Mouse (Mus musculus) C2C12 (cell line): Measurements from ENCODE around the gene Dnah5. TPM values are rescaled to one million over a fixed set of nuclear protein-coding genes. Genes with fewer than 3 reads are reported as not detected.

Experiments
- H3K27me3 ChIP-seq: one replicate; pipeline ENCODE4 v1.6.1; 2011; ENCODE audit not compliant: control insufficient read depth, insufficient read depth, insufficient read length
- H3K36me3 ChIP-seq: one replicate; pipeline ENCODE4 v1.6.1; 2011; ENCODE audit not compliant: control insufficient read depth, insufficient read depth
- H3K4me3 ChIP-seq: one replicate; pipeline ENCODE4 v1.5.1; 2011; ENCODE audit warnings: mild to moderate bottlenecking, control low read depth; ENCODE audit not compliant: poor library complexity, insufficient read depth, severe bottlenecking
- H3K79me2 ChIP-seq: one replicate; pipeline ENCODE4 v1.6.1; 2011; ENCODE audit not compliant: control insufficient read depth, insufficient read depth
- H3K79me3 ChIP-seq: one replicate; pipeline ENCODE4 v1.6.1; 2011; ENCODE audit warnings: low read depth, control low read depth
- H3ac ChIP-seq: one replicate; pipeline ENCODE3; 2011; ENCODE audit warnings: low read depth; ENCODE audit not compliant: control insufficient read depth, insufficient read length
- CEBPB ChIP-seq: IDR thresholded peaks from one replicate; pipeline ENCODE4 v1.6.1; 2011; ENCODE audit warnings: low read depth, mild to moderate bottlenecking, control low read depth, moderate library complexity
- CTCF ChIP-seq: IDR thresholded peaks from one replicate; pipeline ENCODE4 v1.5.1; 2011; ENCODE audit not compliant: control insufficient read depth, insufficient read depth, insufficient read length
- FOSL1 ChIP-seq: IDR thresholded peaks from one replicate; pipeline ENCODE4 v1.8.0; 2011; ENCODE audit warnings: mild to moderate bottlenecking, low read length; ENCODE audit not compliant: poor library complexity, insufficient read depth, severe bottlenecking
- MAX ChIP-seq: IDR thresholded peaks from one replicate; pipeline ENCODE4 v1.6.1; 2011; ENCODE audit warnings: mild to moderate bottlenecking, control low read depth
- MYOD1 ChIP-seq: IDR thresholded peaks from one replicate; pipeline ENCODE4 v1.6.1; 2011; ENCODE audit warnings: low read depth; ENCODE audit not compliant: control insufficient read depth, insufficient read length
- MYOG ChIP-seq: IDR thresholded peaks from one replicate; pipeline ENCODE4 v1.6.1; 2011; ENCODE audit not compliant: control insufficient read depth, insufficient read length; ENCODE audit errors: extremely low read depth
- USF1 ChIP-seq: IDR thresholded peaks from one replicate; pipeline ENCODE4 v1.6.1; 2011; ENCODE audit warnings: low read depth, mild to moderate bottlenecking, control low read depth, moderate library complexity
- polyA plus RNA-seq: library from polyadenylated mRNA; unstranded; fragments of >200 nt; fragmentation: generic; extraction: Trizol; gene quantifications from one replicate; pipeline ENCODE4 v1.2.1, GENCODE M21; 2012; ENCODE audit warnings: missing spikeins

Dnah5 gene
- polyA plus RNA-seq, 1 experiment = 0.29 TPM

GRCm38 (mm10) chr15:28166090-28166489 lies 37.5 kb upstream of the Dnah5 start:
- H3K79me2 ChIP-seq = no peaks in the 10 kb centered on the region
- no peaks in the 10 kb centered on the region for H3K27me3 ChIP-seq
- TF ChIP-seq FOSL1 = no peak
- peak; percentile 87 for TF ChIP-seq MYOD1
- TF ChIP-seq USF1 = peak; percentile 22
- no peaks in the 10 kb centered on the region for H3K79me3 ChIP-seq
- no peak overlapping the region for H3K4me3 ChIP-seq
- H3ac ChIP-seq = no peak overlapping the region
- H3K36me3 ChIP-seq = no peaks in the 10 kb centered on the region

DNA sequence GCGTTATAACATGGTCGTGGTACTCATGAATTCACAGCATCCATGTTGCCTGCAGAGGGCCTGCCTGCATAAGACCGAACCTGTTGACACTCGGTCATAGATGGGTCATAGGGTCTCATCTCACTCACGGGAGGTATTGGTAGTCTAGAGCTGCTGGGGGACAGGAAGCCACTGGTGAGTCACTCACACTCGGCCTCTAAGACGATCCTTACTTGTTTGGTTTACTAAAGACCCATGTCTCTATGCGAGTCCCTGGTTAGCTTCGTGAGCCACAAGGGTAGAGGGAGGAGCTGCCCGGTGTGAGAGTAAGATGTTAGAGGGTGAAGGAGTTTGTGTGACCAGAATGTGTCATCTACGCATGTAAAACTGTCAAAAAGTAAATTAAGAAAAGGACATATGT lies 24.6 kb upstream of the Dnah5 start:
- TF ChIP-seq MYOG = no peak

DNA sequence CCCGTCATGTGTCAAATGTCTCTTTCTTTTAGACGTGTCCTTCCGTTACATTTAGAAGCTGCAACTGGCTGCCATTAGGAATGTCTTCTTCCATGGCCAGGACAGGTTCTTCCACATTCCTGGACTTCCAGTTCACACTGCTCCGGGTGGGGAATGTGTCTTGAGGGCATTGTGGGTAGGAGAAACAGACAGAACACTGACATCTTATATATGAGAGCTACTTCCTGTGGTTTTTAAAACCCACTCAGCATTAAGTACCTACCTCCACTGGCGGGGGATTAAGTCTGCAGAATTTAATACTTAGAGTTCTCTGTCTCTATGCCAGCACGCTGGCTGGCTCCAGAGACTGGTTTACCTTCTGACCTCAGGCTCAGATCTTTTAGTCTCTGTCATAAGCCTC lies 24.0 kb upstream of the Dnah5 start:
- Histone ChIP-seq H3K4me3 (no peak overlapping the region), H3K36me3 (no peaks in the 10 kb centered on the region), H3K27me3 (peaks cover 3% of the 10 kb centered on the region), H3K79me2 (no peaks in the 10 kb centered on the region), H3K79me3 (no peaks in the 10 kb centered on the region), H3ac (no peak overlapping the region)
- TF ChIP-seq MAX (no peak), CEBPB (no peak), MYOD1 (no peak), FOSL1 (no peak), USF1 (no peak), CTCF (no peak), MYOG (no peak)

More for the DNA sequence above, 24.6 kb upstream of the Dnah5 start:
- H3ac ChIP-seq = no peak overlapping the region
- no peaks in the 10 kb centered on the region for H3K27me3 ChIP-seq
- no peaks in the 10 kb centered on the region for H3K79me2 ChIP-seq
- H3K36me3 ChIP-seq = no peaks in the 10 kb centered on the region
- no peaks in the 10 kb centered on the region for H3K79me3 ChIP-seq
- no peak overlapping the region for H3K4me3 ChIP-seq

DNA sequence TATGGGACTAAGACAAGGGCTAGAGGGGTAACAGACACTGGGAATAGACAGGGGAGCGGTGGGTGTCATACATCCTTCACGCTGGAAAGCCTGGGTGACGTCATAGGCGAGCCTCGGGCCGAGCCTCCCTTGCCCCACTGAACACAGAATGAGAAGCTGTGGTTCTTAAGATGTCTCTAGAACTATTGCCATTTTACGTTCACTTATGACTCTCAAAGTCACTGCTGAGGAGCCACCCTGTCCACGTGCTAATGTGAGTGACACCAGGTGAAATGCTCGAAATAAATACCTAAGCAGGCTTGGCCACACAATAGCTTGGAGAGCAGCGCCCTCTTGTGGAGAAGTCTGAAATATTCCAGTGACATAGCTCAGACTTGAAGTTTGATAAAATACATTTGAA lies 21.7 kb upstream of the Dnah5 start:
- Histone ChIP-seq H3K27me3 (peaks cover 16% of the 10 kb centered on the region), H3ac (peak overlapping the region; percentile 51), H3K36me3 (no peaks in the 10 kb centered on the region), H3K79me2 (no peaks in the 10 kb centered on the region), H3K79me3 (no peaks in the 10 kb centered on the region), H3K4me3 (no peak overlapping the region)
- TF ChIP-seq CEBPB (no peak), MYOD1 (no peak), MAX (peak; percentile 67), MYOG (no peak), CTCF (peak; percentile 52)

DNA sequence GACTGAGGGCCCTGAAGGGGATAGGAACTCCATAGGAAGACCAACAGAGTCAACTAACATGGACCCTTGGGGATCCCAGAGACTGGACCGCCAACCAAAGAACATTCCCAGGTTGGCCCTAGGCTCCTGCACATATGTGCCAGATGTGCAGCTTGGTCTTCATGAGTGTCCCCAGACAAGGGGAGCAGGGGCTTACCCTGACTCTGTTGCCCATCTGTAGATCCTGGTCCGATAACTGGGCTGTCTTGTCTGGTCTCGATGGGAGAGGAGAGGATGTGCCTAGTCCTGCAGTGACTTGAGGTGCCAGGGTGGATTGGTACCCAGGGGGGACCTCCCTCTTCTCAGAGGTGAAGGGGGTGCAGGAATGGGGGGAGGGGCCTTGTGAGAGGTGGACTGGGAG lies 21.0 kb upstream of the Dnah5 start:
- H3K79me3 ChIP-seq = no peaks in the 10 kb centered on the region
- no peak overlapping the region for H3ac ChIP-seq
- peaks cover 19% of the 10 kb centered on the region for H3K27me3 ChIP-seq
- no peaks in the 10 kb centered on the region for H3K79me2 ChIP-seq
- H3K36me3 ChIP-seq = no peaks in the 10 kb centered on the region
- H3K4me3 ChIP-seq = no peak overlapping the region
- no peak for TF ChIP-seq USF1
- no peak for TF ChIP-seq CTCF
- TF ChIP-seq CEBPB = no peak
- no peak for TF ChIP-seq FOSL1
- no peak for TF ChIP-seq MAX
- TF ChIP-seq MYOD1 = no peak

- no peak overlapping the region for H3ac ChIP-seq
These were observed 15.8 kb upstream of the Dnah5 start for GRCm38 (mm10) chr15:28187472-28188360.

More at GRCm38 (mm10) chr15:28187472-28188360, 15.8 kb upstream of the Dnah5 start:
- Histone ChIP-seq H3K36me3 (no peaks in the 10 kb centered on the region), H3K79me3 (no peaks in the 10 kb centered on the region), H3K79me2 (no peaks in the 10 kb centered on the region), H3K4me3 (no peak overlapping the region), H3K27me3 (peaks cover 29% of the 10 kb centered on the region)
- TF ChIP-seq CTCF = peak; percentile 93
- TF ChIP-seq MYOD1 = no peak
- TF ChIP-seq USF1 = no peak
- no peak for TF ChIP-seq MYOG
